Comparison of ENCODE assay signal across 25 mouse cellular contexts in genomic region chr6:108721557-108721956, GRCm38 (mm10).
DNase-seq lines count a peak whose midpoint lies in the region; ATAC-seq and TF ChIP-seq lines count a peak whose summit lies in the region.
"Had no signal": no experiment of that assay in that cellular context is flagged by ENCODE, and none has a peak within 500 bp of the region (broad histone marks: within the 10 kb centered on the region; RNA-seq: fewer than 3 reads in every experiment).

No protein-coding gene starts in this region.

- no peaks in the 10 kb centered on the region for H3K4me1 ChIP-seq in forebrain, postnatal 0 days (ENCODE audit: insufficient read depth)
- no peaks in the 10 kb centered on the region for H3K4me1 ChIP-seq in forebrain, embryonic 12.5 days
- H3K4me1 ChIP-seq: embryonic facial prominence, embryonic 12.5 days; embryonic facial prominence, embryonic 15.5 days; forebrain, embryonic 15.5 days; heart, embryonic 15.5 days; hindbrain, embryonic 13.5 days had no signal

- H3K36me3 ChIP-seq in forebrain, postnatal 0 days (ENCODE audit: insufficient read depth) = no peaks in the 10 kb centered on the region
- H3K36me3 ChIP-seq in forebrain, embryonic 12.5 days (replicated peaks) = no peaks in the 10 kb centered on the region
- H3K36me3 ChIP-seq: embryonic facial prominence, embryonic 12.5 days; embryonic facial prominence, embryonic 15.5 days; forebrain, embryonic 15.5 days; heart, embryonic 12.5 days; heart, embryonic 15.5 days; hindbrain, embryonic 10.5 days; hindbrain, embryonic 13.5 days had no signal

- H3K4me2 ChIP-seq in forebrain, postnatal 0 days (ENCODE audit: low read depth) = no peak overlapping the region
- no peak overlapping the region for H3K4me2 ChIP-seq in forebrain, embryonic 12.5 days
- H3K4me2 ChIP-seq: embryonic facial prominence, embryonic 12.5 days; embryonic facial prominence, embryonic 15.5 days; forebrain, embryonic 15.5 days; heart, embryonic 12.5 days; heart, embryonic 15.5 days; hindbrain, embryonic 13.5 days had no signal

- DNase-seq in forebrain, postnatal 0 days = peak; percentile 12
- peak; percentile 25 for DNase-seq in layer of hippocampus, adult 9-11 months
- no peak for DNase-seq in layer of hippocampus, adult 11-12 months (ENCODE audit: low spot score)
- DNase-seq in brain, adult 2 months (ENCODE audit: low read depth, low spot score) = peak; percentile 53
- no peak for DNase-seq in kidney, postnatal 14 days
- DNase-seq: adrenal gland, adult 8-10 months; adrenal gland, postnatal 25 days; cerebellum, adult 11 months; cerebellum, adult 2 months; cerebellum, adult 9-11 months; cerebellum, postnatal 25 days; gastrocnemius, postnatal 25 days; heart, adult 18-20 months; heart, postnatal 10 days; heart, postnatal 36 days had no signal

- H3K9me3 ChIP-seq in forebrain, postnatal 0 days (ENCODE audit: low read length) = no peaks in the 10 kb centered on the region
- no peaks in the 10 kb centered on the region for H3K9me3 ChIP-seq in forebrain, embryonic 12.5 days
- H3K9me3 ChIP-seq: embryonic facial prominence, embryonic 15.5 days; forebrain, embryonic 15.5 days; heart, embryonic 12.5 days; heart, embryonic 15.5 days; hindbrain, embryonic 10.5 days; hindbrain, embryonic 13.5 days had no signal

- no peak overlapping the region for H3K9ac ChIP-seq in forebrain, postnatal 0 days
- H3K9ac ChIP-seq in forebrain, embryonic 12.5 days = no peak overlapping the region
- H3K9ac ChIP-seq: embryonic facial prominence, embryonic 12.5 days; embryonic facial prominence, embryonic 15.5 days; forebrain, embryonic 15.5 days; heart, embryonic 12.5 days; heart, embryonic 15.5 days; hindbrain, embryonic 13.5 days had no signal

- no peak for TF ChIP-seq CTCF in forebrain, postnatal 0 days (IDR thresholded peaks at IDR 0.05; ENCODE audit: low read depth)

- H3K4me3 ChIP-seq in forebrain, postnatal 0 days (ENCODE audit: low read depth, low read length) = no peak overlapping the region
- H3K4me3 ChIP-seq in forebrain, embryonic 12.5 days (replicated peaks) = no peak overlapping the region
- H3K4me3 ChIP-seq: embryonic facial prominence, embryonic 12.5 days; embryonic facial prominence, embryonic 15.5 days; forebrain, embryonic 15.5 days; heart, embryonic 12.5 days; heart, embryonic 15.5 days; hindbrain, embryonic 10.5 days; hindbrain, embryonic 13.5 days had no signal

- no peak overlapping the region for H3K27ac ChIP-seq in forebrain, postnatal 0 days (ENCODE audit: low read depth, low read length)
- no peak overlapping the region for H3K27ac ChIP-seq in forebrain, embryonic 12.5 days
- H3K27ac ChIP-seq: embryonic facial prominence, embryonic 12.5 days; embryonic facial prominence, embryonic 15.5 days; forebrain, embryonic 15.5 days; heart, embryonic 15.5 days; hindbrain, embryonic 10.5 days; hindbrain, embryonic 13.5 days had no signal

- peak; percentile 77 for ATAC-seq in forebrain, postnatal 0 days
- ATAC-seq in forebrain, embryonic 12.5 days (ENCODE audit: low FRiP score) = no peak
- ATAC-seq: activated CD4-positive, CD25-positive, alpha-beta regulatory T cell, adult 4 months; forebrain, embryonic 15.5 days; hindbrain, embryonic 16.5 days had no signal

- no peaks in the 10 kb centered on the region for H3K27me3 ChIP-seq in forebrain, postnatal 0 days (ENCODE audit: insufficient read depth, low read length)
- H3K27me3 ChIP-seq in forebrain, embryonic 12.5 days = no peaks in the 10 kb centered on the region
- H3K27me3 ChIP-seq: embryonic facial prominence, embryonic 12.5 days; embryonic facial prominence, embryonic 15.5 days; forebrain, embryonic 15.5 days; heart, embryonic 12.5 days; heart, embryonic 15.5 days; hindbrain, embryonic 13.5 days had no signal

- 71% methylated on average over 4 of the region's 4 CpGs for WGBS in forebrain, postnatal 0 days
- 91% methylated on average over 4 of the region's 4 CpGs for whole genome bisulfite sequencing in forebrain, embryonic 12.5 days

Comparison
In these comparisons a context has a peak if more than half of its experiments do, and no peak if none do; other contexts are left out.
1. DNase-seq: peak in forebrain, postnatal 0 days (single experiment), layer of hippocampus, adult 9-11 months (single experiment) and brain, adult 2 months (single experiment); none in layer of hippocampus, adult 11-12 months (single experiment) and kidney, postnatal 14 days (single experiment).